Mouse (Mus musculus): ENCODE data around the gene Zc3h18. TPM values are rescaled to one million over a fixed set of nuclear protein-coding genes. Genes with fewer than 3 reads are reported as not detected.

The Zc3h18 gene
- polyA plus RNA-seq, 1 experiment from 2014 or later: 37.0 TPM

DNA sequence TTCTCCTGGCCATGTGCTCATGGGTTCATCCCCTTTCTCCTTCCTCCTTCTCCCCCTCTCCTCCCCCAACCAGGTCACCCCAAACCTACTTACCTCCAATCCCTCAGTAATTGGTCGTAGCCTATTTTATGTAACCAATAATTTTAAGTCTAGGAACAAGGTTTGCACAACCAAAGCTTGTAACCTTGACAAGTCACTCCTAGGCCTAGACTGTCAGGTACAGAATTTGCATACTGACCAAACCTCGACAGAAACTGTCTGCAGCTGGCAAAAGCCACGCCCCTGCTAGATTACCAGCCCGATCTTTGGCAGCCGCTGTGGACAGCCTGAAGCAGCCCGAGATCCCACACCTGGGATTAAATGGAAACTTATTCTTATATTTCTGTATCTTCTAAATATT is 4.7 kb upstream of the Zc3h18 start:
- Histone ChIP-seq H3K9ac (no peak overlapping the region), H3K4me1 (replicated peaks) (peaks cover 10% of the 10 kb centered on the region), H3K27me3 (no peaks in the 10 kb centered on the region), H3K27ac (replicated peaks) (no peak overlapping the region), H3K4me2 (no peak overlapping the region), H3K9me3 (no peaks in the 10 kb centered on the region), H3K4me3 (no peak overlapping the region), H3K36me3 (no peaks in the 10 kb centered on the region)
- ATAC-seq (ENCODE audit: low read depth): no peak
- 76% methylated on average over 6 of the region's 6 CpGs for WGBS

GRCm38 (mm10) chr8:122375320-122375719 is 1.1 kb upstream of the Zc3h18 start:
- WGBS: 94% methylated on average over 7 of the region's 7 CpGs
- H3K4me2 ChIP-seq: peak overlapping the region; percentile 59
- H3K4me3 ChIP-seq: 0 out of 2 replicates have a peak overlapping the region, but pooled peaks have one; percentile 85

DNA sequence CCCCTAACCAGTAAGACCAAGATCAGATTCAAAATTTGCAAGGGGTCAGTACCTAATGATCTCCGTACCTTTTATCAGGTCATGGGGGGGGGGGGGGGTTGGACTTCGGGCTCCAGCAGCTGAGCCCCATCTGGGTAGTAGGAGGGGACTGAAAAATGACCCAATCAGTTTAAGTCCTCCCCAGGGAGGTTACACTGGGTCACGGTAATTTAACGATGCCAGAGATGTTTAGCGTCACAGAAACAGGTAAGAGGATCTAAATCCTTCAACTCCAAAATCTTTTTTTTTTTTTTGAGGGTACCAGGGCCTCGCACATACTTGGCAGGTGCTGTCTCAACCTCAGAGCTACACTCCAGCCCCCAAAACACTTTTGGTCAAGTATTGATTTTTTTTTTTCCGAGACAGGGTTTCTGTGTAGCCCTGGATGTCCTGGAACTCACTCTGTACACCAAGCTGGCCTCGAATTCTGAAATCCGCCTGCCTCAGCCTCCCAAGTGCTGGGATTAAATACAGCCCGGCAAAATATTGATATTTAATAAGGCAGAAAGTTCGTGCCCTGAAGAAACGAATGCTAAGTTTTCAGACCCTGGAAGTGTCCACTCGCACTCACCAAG is 551 bp upstream of the Zc3h18 start:
- no peaks in the 10 kb centered on the region for H3K27me3 ChIP-seq

More at GRCm38 (mm10) chr8:122375320-122375719, 1.1 kb upstream of the Zc3h18 start:
- Histone ChIP-seq H3K27me3 (no peaks in the 10 kb centered on the region), H3K27ac (replicated peaks) (no peak overlapping the region), H3K9ac (no peak overlapping the region), H3K9me3 (no peaks in the 10 kb centered on the region), H3K4me1 (replicated peaks) (peaks cover 30% of the 10 kb centered on the region), H3K36me3 (peaks cover 16% of the 10 kb centered on the region)
- no peak for ATAC-seq (ENCODE audit: low read depth)

DNA sequence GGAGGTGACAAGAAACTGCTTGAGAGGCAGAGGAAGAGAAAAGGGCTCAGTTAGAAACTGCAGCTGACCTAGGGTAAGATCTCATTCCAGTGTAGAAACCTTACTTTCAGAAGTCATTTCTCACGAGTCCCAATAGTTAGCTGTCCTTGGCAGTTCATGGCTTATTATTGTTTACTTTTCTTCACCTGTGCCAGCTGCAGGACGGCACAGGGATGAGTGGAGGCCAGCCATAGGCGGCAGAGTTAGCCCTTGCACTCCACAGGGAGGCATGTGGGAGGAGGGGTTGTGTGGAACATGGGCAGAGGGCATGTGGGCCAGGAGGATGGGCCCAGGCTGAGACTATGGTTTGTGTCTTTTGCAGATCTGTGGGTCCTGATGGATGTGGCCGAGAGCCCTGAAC is 6.6 kb downstream of the Zc3h18 start:
- no peak overlapping the region for H3K9ac ChIP-seq
- H3K4me2 ChIP-seq: no peak overlapping the region
- peaks cover 75% of the 10 kb centered on the region for H3K36me3 ChIP-seq
- H3K27ac ChIP-seq (replicated peaks): no peak overlapping the region
- no peaks in the 10 kb centered on the region for H3K27me3 ChIP-seq
- no peak overlapping the region for H3K4me3 ChIP-seq
- no peak for ATAC-seq (ENCODE audit: low read depth)
- H3K9me3 ChIP-seq: no peaks in the 10 kb centered on the region
- H3K4me1 ChIP-seq (replicated peaks): peaks cover 13% of the 10 kb centered on the region
- 88% methylated on average over 4 of the region's 4 CpGs for WGBS

More for the DNA sequence above, 551 bp upstream of the Zc3h18 start:
- peak overlapping the region; percentile 59 for H3K4me2 ChIP-seq
- peaks cover 20% of the 10 kb centered on the region for H3K36me3 ChIP-seq
- peak overlapping the region; percentile 67 for H3K9ac ChIP-seq
- peak overlapping the region; percentile 85 for H3K4me3 ChIP-seq
- 24% methylated on average over 13 of the region's 13 CpGs for WGBS
- peaks cover 31% of the 10 kb centered on the region for H3K4me1 ChIP-seq (replicated peaks)
- peak; percentile 41 for ATAC-seq (ENCODE audit: low read depth)
- peak overlapping the region; percentile 34; the same call in 1 of the 2 replicates for H3K27ac ChIP-seq (replicated peaks)
- no peaks in the 10 kb centered on the region for H3K9me3 ChIP-seq

DNA sequence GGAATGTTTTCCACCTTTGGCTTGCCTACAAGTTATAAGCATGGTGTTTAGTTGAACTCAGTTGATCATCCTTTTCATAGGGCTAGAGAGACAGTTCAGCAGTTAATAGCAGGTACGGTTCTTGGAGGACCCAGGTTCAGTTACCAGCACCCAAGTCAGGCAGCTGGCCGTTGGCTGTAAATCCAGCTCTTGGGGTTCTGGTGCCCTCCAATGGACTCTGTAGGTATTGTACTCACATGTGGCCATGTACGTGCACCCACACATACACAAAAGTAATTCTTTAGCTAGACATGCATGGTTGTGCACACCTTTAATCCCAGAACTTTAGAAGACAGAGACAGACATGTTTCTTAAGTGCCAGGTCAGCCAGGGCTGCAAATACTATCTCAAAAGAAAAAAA is 12.9 kb downstream of the Zc3h18 start:
- Histone ChIP-seq H3K27ac (replicated peaks) (no peak overlapping the region), H3K4me1 (replicated peaks) (no peaks in the 10 kb centered on the region), H3K4me2 (no peak overlapping the region), H3K27me3 (no peaks in the 10 kb centered on the region), H3K9me3 (0 out of 2 replicates have a peak, but pooled peaks cover 3% of the 10 kb centered on the region), H3K4me3 (no peak overlapping the region), H3K9ac (no peak overlapping the region), H3K36me3 (peaks cover 96% of the 10 kb centered on the region)
- no peak for ATAC-seq (ENCODE audit: low read depth)
- 94% methylated on average over 3 of the region's 3 CpGs for WGBS

GRCm38 (mm10) chr8:122390758-122391157 is 14.3 kb downstream of the Zc3h18 start:
- Histone ChIP-seq H3K4me3 (no peak overlapping the region), H3K27me3 (no peaks in the 10 kb centered on the region), H3K4me2 (no peak overlapping the region), H3K27ac (replicated peaks) (no peak overlapping the region), H3K9ac (no peak overlapping the region), H3K9me3 (0 out of 2 replicates have a peak, but pooled peaks cover 3% of the 10 kb centered on the region), H3K4me1 (replicated peaks) (no peaks in the 10 kb centered on the region), H3K36me3 (peaks cover 94% of the 10 kb centered on the region)
- WGBS: 90% methylated on average over 3 of the region's 3 CpGs
- ATAC-seq (ENCODE audit: low read depth): no peak

- H3K9me3 ChIP-seq: 0 out of 2 replicates have a peak, but pooled peaks cover 3% of the 10 kb centered on the region
- H3K4me3 ChIP-seq: no peak overlapping the region
- no peak overlapping the region for H3K4me2 ChIP-seq
- H3K27me3 ChIP-seq: no peaks in the 10 kb centered on the region
- H3K4me1 ChIP-seq (replicated peaks): no peaks in the 10 kb centered on the region
- H3K27ac ChIP-seq (replicated peaks): no peak overlapping the region
- no peak for ATAC-seq (ENCODE audit: low read depth)
- H3K36me3 ChIP-seq: peaks cover 89% of the 10 kb centered on the region
- H3K9ac ChIP-seq: no peak overlapping the region
Measured at GRCm38 (mm10) chr8:122393717-122394116, 17.3 kb downstream of the Zc3h18 start.

DNA sequence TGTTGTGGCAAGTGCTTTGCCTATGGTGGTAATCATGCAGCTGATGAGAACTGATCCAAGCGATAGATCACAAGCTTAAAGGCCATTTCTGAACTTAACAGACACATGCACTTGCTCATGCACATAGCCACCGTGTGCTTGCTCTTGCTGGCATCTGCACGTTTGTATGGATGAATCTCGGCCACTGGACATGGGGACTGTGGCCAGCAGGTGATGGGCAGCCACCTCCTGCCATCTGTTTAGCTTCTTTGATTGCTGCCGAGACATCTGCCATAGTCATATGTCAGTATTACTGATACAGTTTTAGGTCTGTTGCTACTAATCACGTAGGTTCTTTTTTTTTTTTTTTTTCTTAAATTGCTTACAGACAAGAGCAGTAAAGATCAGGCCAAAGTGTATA is 18.9 kb downstream of the Zc3h18 start:
- H3K36me3 ChIP-seq: peaks cover 89% of the 10 kb centered on the region
- H3K9me3 ChIP-seq: no peaks in the 10 kb centered on the region
- no peak overlapping the region for H3K9ac ChIP-seq
- H3K27me3 ChIP-seq: no peaks in the 10 kb centered on the region
- no peak for ATAC-seq (ENCODE audit: low read depth)
- H3K4me2 ChIP-seq: no peak overlapping the region
- no peak overlapping the region for H3K4me3 ChIP-seq
- 80% methylated on average over 6 of the region's 6 CpGs for WGBS
- no peaks in the 10 kb centered on the region for H3K4me1 ChIP-seq (replicated peaks)
- no peak overlapping the region for H3K27ac ChIP-seq (replicated peaks)

DNA sequence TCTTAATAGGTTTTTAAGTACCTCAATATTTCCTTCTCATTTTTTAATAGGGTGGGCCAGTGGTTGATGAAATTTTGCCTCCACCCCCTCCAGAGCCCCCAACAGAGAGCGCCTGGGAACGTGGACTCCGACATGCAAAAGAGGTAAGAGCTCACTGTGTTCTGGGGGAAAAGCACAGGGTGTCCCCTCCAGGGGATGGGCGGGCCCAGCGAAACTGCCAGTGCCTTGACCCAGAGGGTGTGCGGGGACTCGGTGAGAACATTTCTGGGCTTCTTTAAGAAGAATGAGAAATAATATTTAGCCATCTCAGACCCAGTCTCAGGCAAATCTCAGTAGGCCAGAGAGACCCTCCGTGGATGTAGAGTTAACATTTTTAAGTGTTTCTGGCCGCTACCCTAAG is 21.8 kb downstream of the Zc3h18 start:
- Histone ChIP-seq H3K27me3 (no peaks in the 10 kb centered on the region), H3K36me3 (peaks cover 93% of the 10 kb centered on the region), H3K9me3 (no peaks in the 10 kb centered on the region), H3K4me1 (replicated peaks) (no peaks in the 10 kb centered on the region), H3K9ac (no peak overlapping the region), H3K27ac (replicated peaks) (no peak overlapping the region), H3K4me2 (no peak overlapping the region), H3K4me3 (no peak overlapping the region)
- WGBS: 94% methylated on average over 9 of the region's 9 CpGs
- ATAC-seq (ENCODE audit: low read depth): no peak

GRCm38 (mm10) chr8:122405146-122405805 is 28.9 kb downstream of the Zc3h18 start:
- H3K27me3 ChIP-seq: no peaks in the 10 kb centered on the region

DNA sequence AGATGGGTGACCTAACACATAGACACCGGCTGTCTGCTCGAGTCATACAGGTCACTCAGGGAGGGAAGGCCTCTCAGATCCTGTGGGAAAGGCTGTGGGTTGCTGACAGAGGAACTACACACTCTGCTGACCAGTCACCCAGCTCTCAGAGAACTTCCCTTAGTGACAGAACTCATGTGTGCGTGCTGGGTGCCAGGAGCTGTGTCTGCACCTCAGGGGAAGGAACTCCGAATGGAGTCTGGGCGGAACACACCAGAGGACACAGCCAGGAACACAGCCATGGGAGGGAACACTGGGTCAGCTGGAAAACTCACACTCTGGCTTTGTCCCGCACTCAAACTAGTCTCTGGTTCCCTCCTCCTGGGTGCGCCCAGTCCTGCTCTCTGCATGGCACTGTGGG is 31.3 kb downstream of the Zc3h18 start:
- 95% methylated on average over 7 of the region's 7 CpGs for WGBS
- Histone ChIP-seq H3K36me3 (peaks cover 99% of the 10 kb centered on the region), H3K27me3 (no peaks in the 10 kb centered on the region), H3K4me2 (no peak overlapping the region), H3K9ac (no peak overlapping the region), H3K27ac (replicated peaks) (no peak overlapping the region), H3K4me3 (no peak overlapping the region), H3K9me3 (no peaks in the 10 kb centered on the region), H3K4me1 (replicated peaks) (no peaks in the 10 kb centered on the region)
- ATAC-seq (ENCODE audit: low read depth): no peak

More at GRCm38 (mm10) chr8:122405146-122405805, 28.9 kb downstream of the Zc3h18 start:
- H3K4me2 ChIP-seq: no peak overlapping the region
- no peaks in the 10 kb centered on the region for H3K4me1 ChIP-seq (replicated peaks)
- H3K27ac ChIP-seq (replicated peaks): no peak overlapping the region
- H3K4me3 ChIP-seq: no peak overlapping the region
- no peak overlapping the region for H3K9ac ChIP-seq
- no peak for ATAC-seq (ENCODE audit: low read depth)
- no peaks in the 10 kb centered on the region for H3K9me3 ChIP-seq
- 92% methylated on average over 9 of the region's 9 CpGs for WGBS
- peaks cover 99% of the 10 kb centered on the region for H3K36me3 ChIP-seq

- 85% methylated on average over 9 of the region's 9 CpGs for WGBS
- no peaks in the 10 kb centered on the region for H3K4me1 ChIP-seq (replicated peaks)
- H3K9ac ChIP-seq: no peak overlapping the region
- ATAC-seq (ENCODE audit: low read depth): no peak
- no peak overlapping the region for H3K4me2 ChIP-seq
- H3K9me3 ChIP-seq: no peaks in the 10 kb centered on the region
- H3K4me3 ChIP-seq: no peak overlapping the region
- H3K36me3 ChIP-seq: peaks cover 97% of the 10 kb centered on the region
- no peak overlapping the region for H3K27ac ChIP-seq (replicated peaks)
- no peaks in the 10 kb centered on the region for H3K27me3 ChIP-seq
Measured at GRCm38 (mm10) chr8:122414311-122414710, 37.9 kb downstream of the Zc3h18 start.

All from neural tube, embryonic 13.5 days (tissue).